Mouse (Mus musculus) liver, postnatal 0 days (tissue): ENCODE data around the gene Cfl1.

Source experiments
- CTCF ChIP-seq: sonication (generic); IDR thresholded peaks from 2 replicates; pipeline ENCODE4 v1.5.1; 2016; ENCODE audit warnings: antibody characterized with exemption, low read depth
- EP300 ChIP-seq: IDR thresholded peaks from 2 replicates; pipeline ENCODE4 v1.6.1; 2016; ENCODE audit warnings: antibody characterized with exemption, low read depth, mild to moderate bottlenecking

GRCm38 (mm10) chr19:5486286-5486685, 4.0 kb upstream of the Cfl1 start:
- TF ChIP-seq CTCF (no peak), EP300 (no peak)
